Mouse (Mus musculus): Measurements from ENCODE around the gene Gm32687. TPM values are rescaled to one million over a fixed set of nuclear protein-coding genes. Genes with fewer than 3 reads are reported as not detected.
"Not testable (repeated sequence)": the region's sequence is repeated elsewhere in the genome, so short reads cannot be mapped to it uniquely, and the experiment has no call there.

The Gm32687 gene
- 4.8 and 6.7 TPM in 2 replicates for polyA plus RNA-seq (2016; fragmentation: Nextera tagmentation; extraction: Ambion mirVana)

DNA sequence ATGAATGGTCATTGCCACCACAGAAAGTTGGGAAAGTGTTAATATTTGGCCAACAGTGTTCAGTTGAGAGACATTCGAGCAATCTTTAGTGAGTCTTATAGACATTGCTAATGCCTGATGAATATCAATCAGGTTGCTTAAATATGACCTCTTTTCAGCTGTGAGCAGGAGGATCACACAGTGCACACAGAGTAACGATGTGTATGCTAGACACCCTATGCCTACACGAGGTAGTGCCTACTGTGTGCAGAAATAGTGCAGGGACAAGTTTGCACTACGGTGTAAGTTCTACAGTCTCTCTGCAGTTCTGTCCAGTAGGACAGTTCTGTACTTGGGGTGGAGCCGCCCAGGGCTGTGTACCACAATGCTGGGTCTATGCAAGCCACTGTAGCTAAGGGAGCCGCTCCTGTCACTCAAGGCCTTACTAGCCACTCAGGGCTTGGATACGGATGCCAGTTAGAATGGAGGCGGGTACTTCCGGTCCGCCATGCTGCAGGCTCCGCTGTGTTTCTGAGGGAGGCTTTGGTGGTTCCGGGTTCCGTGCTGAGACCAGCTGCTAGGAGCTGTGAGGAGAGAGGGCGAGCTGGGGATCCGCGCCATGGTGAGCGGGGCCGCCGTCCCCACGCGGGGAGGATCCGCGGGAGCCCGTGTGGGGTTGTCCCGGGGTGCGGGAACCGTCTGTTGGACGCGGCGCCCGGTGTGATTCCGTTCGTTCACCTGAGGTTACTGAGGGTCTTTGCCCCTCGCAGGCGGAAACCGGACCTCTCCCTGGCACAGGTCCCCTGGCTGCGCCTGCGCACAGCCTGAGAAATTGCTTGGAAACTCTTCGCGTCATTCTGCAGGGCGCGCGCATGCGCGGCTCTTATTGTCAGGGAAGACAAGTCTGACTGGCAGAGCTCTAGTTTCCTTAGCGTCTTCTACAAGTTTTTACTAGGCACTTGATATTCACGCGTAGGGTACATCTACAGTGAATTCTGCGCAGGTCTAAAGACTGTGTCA is at the start of gene Gm32687:
Gene Gm32687 (plus strand): TSS at position 526 of the 999 bp plus-strand sequence.
- not testable (repeated sequence) for H3K36me3 ChIP-seq; H3K9me3 ChIP-seq (replicated peaks); H3K27me3 ChIP-seq (replicated peaks); H3K4me2 ChIP-seq; H3K27ac ChIP-seq (ENCODE audit: poor library complexity, severe bottlenecking); H3K4me1 ChIP-seq (replicated peaks); H3K9ac ChIP-seq; H3K4me3 ChIP-seq
- peak; percentile 99 for ATAC-seq (ENCODE audit: insufficient number of reproducible peaks, low FRiP score)
- 35% methylated on average over 6 of the region's 49 CpGs for WGBS

DNA sequence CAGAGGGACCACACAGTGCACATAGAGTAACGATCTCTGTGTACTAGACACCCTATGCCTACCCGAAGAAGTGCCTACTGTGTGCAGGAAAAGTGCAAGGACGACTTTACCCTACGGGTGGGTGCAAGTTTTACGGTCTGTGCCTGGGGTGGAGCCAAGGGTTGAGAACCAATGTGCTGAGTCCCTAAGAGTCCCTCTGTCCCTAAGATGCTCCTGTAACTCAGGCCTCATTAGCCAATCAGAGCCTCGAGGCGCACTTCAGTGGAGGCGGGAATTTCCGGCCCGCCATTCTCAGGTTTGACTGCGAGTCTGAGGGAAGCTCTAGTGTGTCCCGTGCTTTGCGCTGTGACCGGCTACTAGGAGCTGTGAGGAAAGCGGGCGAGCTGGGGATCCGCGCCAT is 17.5 kb upstream of the Gm32687 start:
- H3K4me1 ChIP-seq (replicated peaks); H3K27me3 ChIP-seq (replicated peaks); H3K4me3 ChIP-seq; H3K36me3 ChIP-seq; H3K4me2 ChIP-seq; H3K27ac ChIP-seq (ENCODE audit: poor library complexity, severe bottlenecking); H3K9ac ChIP-seq; ATAC-seq (ENCODE audit: insufficient number of reproducible peaks, low FRiP score); H3K9me3 ChIP-seq (replicated peaks): not testable (repeated sequence)
- no CpG with 5 or more reads among the region's 18 CpGs for WGBS

DNA sequence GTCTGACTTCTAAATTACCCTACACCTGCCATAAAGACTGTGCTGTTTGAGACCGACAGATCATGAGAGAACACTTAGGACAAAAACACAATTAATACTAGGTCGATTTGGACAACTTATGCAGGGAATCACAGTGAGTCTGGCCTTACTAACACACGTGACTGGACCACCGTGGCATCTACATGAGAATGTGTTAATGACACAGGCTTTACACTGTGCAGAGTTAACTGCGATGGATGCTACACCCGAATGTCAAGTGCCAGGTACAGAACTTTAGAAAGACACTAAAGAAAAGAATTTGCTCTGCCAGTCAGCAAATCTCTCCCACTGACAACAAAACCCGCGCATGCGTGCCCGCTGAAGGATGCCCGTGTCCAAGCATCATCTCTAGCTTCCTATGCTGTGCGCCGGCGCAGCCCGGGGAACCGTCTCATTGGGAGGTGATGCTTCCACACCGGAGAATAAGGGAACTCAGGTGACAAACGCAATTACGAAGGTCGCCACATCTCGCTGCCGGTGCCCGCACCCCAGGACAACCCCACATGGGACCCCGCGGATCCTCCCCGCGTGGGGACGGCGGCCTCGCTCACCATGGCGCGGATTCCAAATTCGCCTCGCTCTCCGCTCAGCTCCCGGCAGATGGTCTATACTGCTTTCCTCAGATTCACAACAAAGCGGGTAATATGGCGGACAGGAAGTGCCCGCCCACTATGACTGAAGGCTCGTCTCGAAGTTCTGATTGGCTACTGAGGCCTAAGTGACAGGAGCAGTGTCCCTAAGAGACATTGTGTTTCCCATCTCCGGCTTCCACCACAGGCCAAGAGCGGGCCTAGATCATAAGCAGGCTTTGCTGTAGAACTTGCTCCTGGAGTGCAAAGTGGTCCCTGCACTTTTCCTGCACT is 66.4 kb downstream of the Gm32687 start, which contains the start of gene Zfp781:
Gene Zfp781 (minus strand): TSS at position 639 of the 902 bp plus-strand sequence.
- not testable (repeated sequence) for H3K27ac ChIP-seq (ENCODE audit: poor library complexity, severe bottlenecking); H3K4me3 ChIP-seq; H3K4me1 ChIP-seq (replicated peaks); H3K9ac ChIP-seq; H3K4me2 ChIP-seq; H3K36me3 ChIP-seq; H3K9me3 ChIP-seq (replicated peaks); H3K27me3 ChIP-seq (replicated peaks)
- ATAC-seq (ENCODE audit: insufficient number of reproducible peaks, low FRiP score): peak; percentile 93
- WGBS: no CpG with 5 or more reads among the region's 43 CpGs

Other genes starting within 250 kb of the Gm32687 start
- 25.4 and 25.6 TPM in 2 replicates for gene Sirt6, start 236.1 kb upstream of the Gm32687 start, polyA plus RNA-seq (2016; fragmentation: Nextera tagmentation; extraction: Ambion mirVana)
- 9.6 and 12.1 TPM in 2 replicates for gene Ankrd24, start 235.4 kb upstream of the Gm32687 start, polyA plus RNA-seq (2016; fragmentation: Nextera tagmentation; extraction: Ambion mirVana)
- gene Gm10778, start 214.9 kb upstream of the Gm32687 start, polyA plus RNA-seq (2016; fragmentation: Nextera tagmentation; extraction: Ambion mirVana): 3.3 and 3.5 TPM in 2 replicates
- gene Zfp433, start 159.1 kb upstream of the Gm32687 start, polyA plus RNA-seq (2016; fragmentation: Nextera tagmentation; extraction: Ambion mirVana): 10.3 and 11.5 TPM in 2 replicates
- 3.9 and 4.5 TPM in 2 replicates for gene Gm3055, start 92.8 kb upstream of the Gm32687 start, polyA plus RNA-seq (2016; fragmentation: Nextera tagmentation; extraction: Ambion mirVana)
- 1.7 TPM in 2 replicates for gene Gm4767, start 51.7 kb upstream of the Gm32687 start, polyA plus RNA-seq (2016; fragmentation: Nextera tagmentation; extraction: Ambion mirVana)
- 1.5 and 2.1 TPM in 2 replicates for gene Zfp781, start 66.5 kb downstream of the Gm32687 start, polyA plus RNA-seq (2016; fragmentation: Nextera tagmentation; extraction: Ambion mirVana)
- gene Zfp873, start 184.2 kb downstream of the Gm32687 start, polyA plus RNA-seq (2016; fragmentation: Nextera tagmentation; extraction: Ambion mirVana): 9.8 TPM in 2 replicates
- 2.7 and 3.0 TPM in 2 replicates for gene BC024063, start 219.4 kb downstream of the Gm32687 start, polyA plus RNA-seq (2016; fragmentation: Nextera tagmentation; extraction: Ambion mirVana)

All from heart, embryonic 12.5 days (tissue).